11 mouse cellular contexts compared by ENCODE assay signal in genomic region chr5:35516781-35517180, GRCm38 (mm10). TPM values are rescaled to one million over a fixed set of nuclear protein-coding genes. Genes with fewer than 3 reads are reported as not detected.
"Had no signal": no experiment of that assay in that cellular context is flagged by ENCODE, and none has a peak within 500 bp of the region (broad histone marks: within the 10 kb centered on the region; RNA-seq: fewer than 3 reads in every experiment).

No protein-coding gene starts in this region.

- H3K27ac ChIP-seq: layer of hippocampus, adult 2 months; limb, embryonic 10.5 days; liver, embryonic 15.5 days; midbrain, embryonic 13.5 days had no signal

- DNase-seq: kidney, postnatal 10 days; kidney, postnatal 4 days; lung, adult 2 months; lung, postnatal 36 days; right cerebral cortex, postnatal 4 days; thymus, postnatal 14 days had no signal

- H3K4me3 ChIP-seq: layer of hippocampus, adult 2 months; limb, embryonic 10.5 days; liver, embryonic 15.5 days; midbrain, embryonic 13.5 days had no signal

RNA-seq across cellular contexts. Expression of gene Cpz, which starts 8.7 kb away (rescaled TPM):
- total RNA-seq: layer of hippocampus, adult 2 months; megakaryocyte progenitor cell, adult 5-6 weeks had no signal
